Mouse (Mus musculus) left cerebral cortex, adult 2 months (tissue): ENCODE results near the gene Prrt3. TPM values are rescaled to one million over a fixed set of nuclear protein-coding genes. Genes with fewer than 3 reads are reported as not detected.

Experiments
- DNase-seq, 2 experiments: peaks; one replicate each; pipeline ENCODE4 v3.0.0; 2021 to 2022; ENCODE audit warnings: low spot score in 2 of 2, mixed read lengths in 1 of 2; ENCODE audit errors: extremely low spot score in 1 of 2
- H3K27ac ChIP-seq: fragments of 200-600 bp; 2 replicates; pipeline ENCODE4 v1.8.1; 2022
- H3K4me3 ChIP-seq: fragments of 200-600 bp; 2 replicates; pipeline ENCODE4 v1.8.1; 2022
- CTCF ChIP-seq: fragments of 200-600 bp; IDR thresholded peaks from 2 replicates; pipeline ENCODE4 v1.8.1; 2022; ENCODE audit warnings: antibody characterized with exemption, mild to moderate bottlenecking, moderate library complexity
- intact Hi-C: fragments of 180-260 bp; cut with DNase I; formaldehyde crosslinking; loops from one replicate; pipeline ENCODE4 v1.15.1; 2025
- microRNA-seq, 2 experiments: library from miRNA; unstranded; fragments of <30 nt; microRNA quantifications; one replicate each; pipeline ENCODE4 v1.2.0; 2021
- total RNA-seq, 2 experiments: library from RNA; stranded (reverse); gene quantifications; 2 replicates each; pipeline ENCODE4 v1.2.3; 2021

The Prrt3 gene
- total RNA-seq, 2 experiments from 2014 or later, result 54.9 to 61.1 TPM

DNA sequence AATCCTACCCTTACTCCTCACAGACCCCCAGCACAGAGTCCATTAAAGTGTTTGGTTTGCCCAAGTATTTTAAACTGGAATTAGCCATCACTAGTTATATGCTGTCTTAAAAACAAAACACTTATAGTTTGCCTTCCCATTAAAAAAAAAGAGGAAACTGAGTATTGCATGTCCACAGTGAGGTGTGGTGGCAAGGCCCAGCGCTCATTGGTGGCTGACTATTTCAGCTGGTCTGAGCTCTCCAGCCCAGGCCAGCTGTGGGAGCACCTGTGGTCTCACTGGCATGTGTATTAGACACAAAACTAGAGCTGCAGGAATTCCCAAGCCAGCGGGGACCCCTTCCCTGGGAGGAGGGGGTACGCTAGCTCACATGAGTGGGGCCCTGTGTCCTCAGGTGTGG is 33.2 kb downstream of the Prrt3 start:
- Histone ChIP-seq H3K4me3 (no peak overlapping the region), H3K27ac (no peak overlapping the region)
- no peak for TF ChIP-seq CTCF
- intact Hi-C loops, result no loop called here
- no peak for DNase-seq

- intact Hi-C loops, result no loop called here
- no peak for DNase-seq
- TF ChIP-seq CTCF, result no peak
- no peak overlapping the region for H3K27ac ChIP-seq
- H3K4me3 ChIP-seq, result no peak overlapping the region
These were observed 36.1 kb downstream of the Prrt3 start for GRCm38 (mm10) chr6:113465602-113466001.

DNA sequence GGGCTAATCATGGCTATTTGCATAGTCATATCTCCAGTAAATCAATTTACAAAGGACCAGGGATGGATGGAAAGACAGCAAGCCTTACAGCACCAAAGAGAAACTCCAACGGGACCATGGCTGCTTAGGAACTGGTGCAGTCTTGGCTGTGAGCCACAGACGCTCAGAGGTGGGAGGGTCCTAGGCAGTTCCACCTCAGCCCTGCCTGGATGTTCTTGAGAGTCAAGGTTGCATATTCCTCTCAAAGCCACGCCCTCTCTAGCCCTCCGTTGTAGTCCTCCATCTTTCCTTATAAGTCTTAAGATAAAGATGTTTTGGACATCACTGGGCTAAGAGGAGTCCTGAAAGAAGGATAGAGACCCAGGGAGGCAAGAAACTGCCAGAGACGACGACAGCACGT is 37.7 kb downstream of the Prrt3 start:
- TF ChIP-seq CTCF, result no peak
- no peak for DNase-seq
- Histone ChIP-seq H3K27ac (no peak overlapping the region), H3K4me3 (no peak overlapping the region)
- intact Hi-C loops, result no loop called here

DNA sequence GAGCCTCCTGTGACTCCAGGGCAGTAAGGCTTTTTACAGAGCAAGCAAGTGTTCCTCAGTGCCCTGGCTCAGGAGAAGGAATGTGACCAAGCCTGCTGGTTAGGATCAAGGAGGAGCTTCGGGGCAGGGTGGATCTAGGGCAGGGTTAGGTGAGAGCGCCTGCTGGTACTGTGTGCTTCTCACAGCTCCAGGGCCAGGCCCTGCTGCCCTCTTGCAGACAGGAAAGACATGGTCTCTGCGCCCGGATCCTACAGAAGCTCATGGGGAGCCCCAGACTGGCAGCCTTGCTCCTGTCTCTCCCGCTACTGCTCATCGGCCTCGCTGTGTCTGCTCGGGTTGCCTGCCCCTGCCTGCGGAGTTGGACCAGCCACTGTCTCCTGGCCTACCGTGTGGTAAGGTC is 43.1 kb downstream of the Prrt3 start:
- Histone ChIP-seq H3K4me3 (no peak overlapping the region), H3K27ac (no peak overlapping the region)
- no peak for TF ChIP-seq CTCF
- no peak for DNase-seq
- intact Hi-C loops, result no loop called here

GRCm38 (mm10) chr6:113457952-113458534 is 43.7 kb downstream of the Prrt3 start, which contains the start of gene Il17re:
TSS of gene Il17re (plus strand) at chr6:113458484.
- DNase-seq, result no peak
- H3K4me3 ChIP-seq, result no peak within 1 kb of the TSS
- intact Hi-C loops, result no loop called here
- no peak within 1 kb of the TSS for H3K27ac ChIP-seq
- no peak for TF ChIP-seq CTCF

DNA sequence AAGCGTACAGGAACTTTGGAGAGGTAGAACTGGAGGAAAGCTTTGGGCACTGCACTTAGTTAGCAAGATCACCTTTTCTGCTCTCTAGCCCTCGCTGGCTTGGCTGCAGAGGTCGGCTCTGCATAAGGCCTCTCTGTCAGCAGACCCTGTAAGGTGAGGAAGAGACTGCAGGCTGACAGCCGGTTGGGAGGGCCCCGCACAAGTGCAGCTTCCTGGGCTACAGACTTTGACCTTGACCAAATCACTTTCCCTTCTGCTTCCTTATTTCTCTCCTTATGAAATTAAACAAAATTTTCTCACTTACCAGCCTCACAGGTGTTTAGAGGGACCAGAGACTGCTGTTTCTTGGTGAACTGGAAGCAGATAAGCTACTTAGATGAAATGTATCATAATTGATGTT is 46.7 kb downstream of the Prrt3 start:
- no peak overlapping the region for H3K4me3 ChIP-seq
- no peak for TF ChIP-seq CTCF
- H3K27ac ChIP-seq, result no peak overlapping the region
- DNase-seq, result no peak
- intact Hi-C loops, result no loop called here

DNA sequence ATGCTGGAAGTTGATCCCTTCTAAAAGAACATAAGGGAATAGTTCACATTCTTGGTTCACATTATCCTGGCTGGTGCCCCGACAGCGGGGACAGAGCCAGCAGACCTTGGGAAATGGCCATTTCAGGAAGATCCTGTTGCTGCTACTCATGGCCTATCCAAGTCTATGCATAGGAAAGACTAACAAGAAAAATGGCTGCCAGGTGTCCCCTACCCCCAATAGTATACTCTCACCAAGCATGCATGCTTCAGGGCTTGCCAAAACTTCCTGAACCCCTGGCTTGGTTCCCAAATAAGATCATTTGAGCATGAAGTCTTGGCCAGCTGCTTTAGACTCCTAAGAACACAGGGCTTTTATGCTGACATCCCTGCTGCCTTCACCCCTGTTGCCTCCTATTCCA is 49.9 kb downstream of the Prrt3 start:
- no peak overlapping the region for H3K27ac ChIP-seq
- TF ChIP-seq CTCF, result no peak
- no peak for DNase-seq
- intact Hi-C loops, result no loop called here
- no peak overlapping the region for H3K4me3 ChIP-seq

DNA sequence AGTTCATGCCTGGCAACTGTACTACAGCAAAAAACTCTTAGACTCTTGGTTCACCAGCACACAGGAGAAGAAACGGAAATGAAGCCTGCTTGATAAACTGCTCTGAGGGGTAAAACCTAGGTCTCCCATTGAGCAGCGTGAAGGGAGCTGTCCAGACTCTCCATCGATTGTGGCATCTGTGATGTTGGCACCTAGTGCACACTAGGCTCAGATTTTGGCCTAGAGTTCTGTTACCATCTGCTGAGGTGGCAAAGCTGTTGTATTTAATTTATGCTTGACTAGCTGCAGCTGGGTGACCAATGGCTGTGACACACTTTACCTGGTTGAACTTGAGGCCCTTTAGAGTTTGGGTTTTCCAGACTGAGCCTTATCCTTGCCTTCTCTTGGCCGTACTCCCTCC is 54.1 kb downstream of the Prrt3 start:
- DNase-seq, result no peak
- Histone ChIP-seq H3K4me3 (no peak overlapping the region), H3K27ac (no peak overlapping the region)
- no peak for TF ChIP-seq CTCF
- intact Hi-C loops, result loop anchor here (10.0 kb wide), 2 partner anchors 247 to 403 kb away; partner anchors contain the start of genes Tatdn2 and Thumpd3

DNA sequence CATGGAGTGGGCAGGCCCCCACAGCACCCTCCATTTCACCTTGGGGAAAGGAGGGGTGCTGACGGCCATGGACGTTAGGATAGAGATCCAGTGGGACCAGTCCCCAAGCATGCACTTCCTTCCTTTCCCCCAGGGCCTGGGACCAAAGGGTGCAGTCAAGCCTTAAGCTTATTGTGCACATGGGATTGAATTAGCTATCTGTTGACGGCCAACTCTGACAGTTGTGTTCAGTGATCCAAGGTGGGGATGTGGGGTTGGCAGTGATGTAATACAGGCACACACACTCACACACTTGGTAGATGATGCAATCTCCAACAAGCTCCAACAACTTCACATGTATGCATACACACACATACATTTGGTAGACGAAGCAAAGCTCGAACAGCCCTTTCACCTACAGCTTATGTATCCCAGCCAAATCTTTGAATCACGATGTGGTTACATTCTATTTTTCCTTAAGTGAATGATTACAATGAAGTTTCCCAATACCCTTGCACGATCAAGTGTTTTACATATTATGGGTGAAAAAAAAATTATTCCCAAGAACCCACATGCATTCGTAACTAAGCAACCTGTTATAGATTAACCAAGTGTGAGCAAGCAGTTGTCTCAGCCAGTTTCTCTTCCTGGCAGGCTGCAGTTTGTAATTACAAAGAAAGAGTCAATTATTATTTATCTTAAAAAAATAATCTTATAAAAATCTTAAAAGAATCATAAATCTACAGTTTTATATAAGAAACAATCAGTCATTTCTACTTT is 57.3 kb downstream of the Prrt3 start:
- no peak for TF ChIP-seq CTCF
- no peak for DNase-seq
- no peak overlapping the region for H3K4me3 ChIP-seq
- no peak overlapping the region for H3K27ac ChIP-seq
- intact Hi-C loops, result loop anchor here (10.0 kb wide), 2 partner anchors 250 to 400 kb away; partner anchors contain the start of genes Tatdn2 and Thumpd3

Small RNA genes within 50 kb of the gene (microRNA-seq; reads per million reads assigned to microRNA genes)
- gene Gm23365, result 0 reads per million in 2 experiments

Other genes with a start within 250 kb of the Prrt3 start
- 10 to 100 TPM; 75.7 to 80.5 TPM for gene Cpne9, start 219.6 kb downstream of the Prrt3 start, total RNA-seq
- 10 to 100 TPM; 31.0 to 32.9 TPM for gene Brpf1, start 194.8 kb downstream of the Prrt3 start, total RNA-seq
- 1 to 10 TPM; 6.1 to 7.6 TPM for gene Ogg1, start 175.0 kb downstream of the Prrt3 start, total RNA-seq
- gene Camk1, start 157.9 kb downstream of the Prrt3 start, total RNA-seq, result 100 to 1,000 TPM; 115 to 121 TPM
- 10 to 100 TPM; 47.0 to 49.6 TPM for gene Tada3, start 124.0 kb downstream of the Prrt3 start, total RNA-seq
- gene Arpc4, start 123.8 kb downstream of the Prrt3 start, total RNA-seq, result 100 to 1,000 TPM; 251 to 255 TPM
- 10 to 100 TPM; 12.2 to 17.8 TPM for gene Ttll3, start 112.7 kb downstream of the Prrt3 start, total RNA-seq
- 10 to 100 TPM; 18.1 to 18.6 TPM for gene Rpusd3, start 82.6 kb downstream of the Prrt3 start, total RNA-seq
- gene Cidec, start 66.2 kb downstream of the Prrt3 start, total RNA-seq, result not detected
- 10 to 100 TPM; 35.7 to 36.8 TPM for gene Jagn1, start 59.4 kb downstream of the Prrt3 start, total RNA-seq
- gene Il17re, start 43.4 kb downstream of the Prrt3 start, total RNA-seq, result under 1 TPM; 0.49 to 0.50 TPM
- 1 to 10 TPM; 4.4 to 5.1 TPM for gene Il17rc, start 30.5 kb downstream of the Prrt3 start, total RNA-seq
- 100 to 1,000 TPM; 116 to 117 TPM for gene Creld1, start 18.6 kb downstream of the Prrt3 start, total RNA-seq
- gene Emc3, start 29.7 kb upstream of the Prrt3 start, total RNA-seq, result 10 to 100 TPM; 76.5 to 77.5 TPM
- 1 to 10 TPM; 2.1 to 2.2 TPM for gene Fancd2, start 29.8 kb upstream of the Prrt3 start, total RNA-seq
- not detected for gene Fancd2os, start 98.8 kb upstream of the Prrt3 start, total RNA-seq
- gene Brk1, start 102.8 kb upstream of the Prrt3 start, total RNA-seq, result 100 to 1,000 TPM; 221 to 228 TPM
- gene Vhl, start 122.0 kb upstream of the Prrt3 start, total RNA-seq, result 10 to 100 TPM; 41.5 to 43.0 TPM
- gene Irak2, start 136.5 kb upstream of the Prrt3 start, total RNA-seq, result 10 to 100 TPM; 21.6 to 25.6 TPM
- gene Tatdn2, start 195.1 kb upstream of the Prrt3 start, total RNA-seq, result 10 to 100 TPM; 71.4 to 72.8 TPM
- gene Ghrl, start 217.9 kb upstream of the Prrt3 start, total RNA-seq, result under 1 TPM in 1 of 2 experiments, not detected in 1; 0.98 TPM
- 10 to 100 TPM; 67.5 to 67.8 TPM for gene Sec13, start 238.8 kb upstream of the Prrt3 start, total RNA-seq